Mouse (Mus musculus): ENCODE measurements around the gene Cd27. TPM values are rescaled to one million over a fixed set of nuclear protein-coding genes. Genes with fewer than 3 reads are reported as not detected.

The Cd27 gene
- polyA plus RNA-seq, 1 experiment from 2014 or later, result 3.0 TPM

DNA sequence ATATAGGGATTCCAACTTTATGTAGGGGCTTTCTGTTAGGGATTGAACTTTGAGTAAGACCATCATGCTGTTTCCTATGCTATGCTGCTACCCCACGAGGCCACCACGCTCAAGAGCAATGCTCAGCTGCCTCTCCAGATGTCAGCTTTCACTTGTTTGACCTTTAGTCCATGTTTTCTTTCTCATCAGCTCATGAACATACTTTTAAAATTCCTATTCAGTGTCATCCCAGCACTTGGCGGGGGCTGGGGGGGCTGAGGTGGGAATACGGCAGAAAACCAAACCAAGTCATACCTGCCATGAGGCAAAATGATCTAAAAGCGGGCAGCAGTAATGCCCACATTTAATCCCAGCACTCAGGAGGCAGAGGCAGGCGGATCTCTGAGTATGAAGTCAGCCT, 23.7 kb downstream of the Cd27 start:
- Histone ChIP-seq H3K4me2 (no peak overlapping the region), H3K36me3 (no peaks in the 10 kb centered on the region), H3K9ac (replicated peaks) (no peak overlapping the region), H3K27me3 (peaks cover 11% of the 10 kb centered on the region), H3K9me3 (no peaks in the 10 kb centered on the region), H3K4me3 (replicated peaks) (no peak overlapping the region), H3K27ac (no peak overlapping the region), H3K4me1 (replicated peaks) (peaks cover 6% of the 10 kb centered on the region; the same call in 1 of the 2 replicates)
- no peak for ATAC-seq (ENCODE audit: insufficient number of reproducible peaks, insufficient read depth, low FRiP score, low TSS enrichment, low read depth)
- 74% methylated on average over 6 of the region's 6 CpGs for WGBS

DNA sequence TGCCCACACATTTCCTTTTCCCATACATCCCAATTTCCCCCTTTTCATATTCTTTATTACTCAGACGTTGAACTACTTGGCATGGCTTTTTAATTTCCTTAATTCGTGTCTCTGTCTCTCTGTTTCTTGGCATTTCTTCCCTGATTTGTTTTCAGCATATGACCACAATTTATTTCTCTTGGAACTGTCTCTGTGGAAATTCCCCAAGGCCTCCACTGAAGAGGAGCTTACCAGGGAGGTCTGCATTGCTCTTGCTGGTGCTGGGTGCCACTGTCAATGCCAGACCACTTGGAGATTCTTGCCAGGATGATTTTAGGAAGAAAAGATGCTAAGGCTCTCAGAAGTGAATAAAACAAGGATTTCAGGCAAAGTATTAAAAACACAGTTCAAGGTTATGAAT, 24.2 kb downstream of the Cd27 start:
- H3K27me3 ChIP-seq, result peaks cover 11% of the 10 kb centered on the region
- WGBS, result 38% methylated on average over 2 of the region's 2 CpGs
- no peak overlapping the region for H3K9ac ChIP-seq (replicated peaks)
- peaks cover 6% of the 10 kb centered on the region; the same call in 1 of the 2 replicates for H3K4me1 ChIP-seq (replicated peaks)
- H3K27ac ChIP-seq, result no peak overlapping the region
- no peak overlapping the region for H3K4me3 ChIP-seq (replicated peaks)
- no peak for ATAC-seq (ENCODE audit: insufficient number of reproducible peaks, insufficient read depth, low FRiP score, low TSS enrichment, low read depth)
- no peak overlapping the region for H3K4me2 ChIP-seq
- no peaks in the 10 kb centered on the region for H3K9me3 ChIP-seq
- no peaks in the 10 kb centered on the region for H3K36me3 ChIP-seq

DNA sequence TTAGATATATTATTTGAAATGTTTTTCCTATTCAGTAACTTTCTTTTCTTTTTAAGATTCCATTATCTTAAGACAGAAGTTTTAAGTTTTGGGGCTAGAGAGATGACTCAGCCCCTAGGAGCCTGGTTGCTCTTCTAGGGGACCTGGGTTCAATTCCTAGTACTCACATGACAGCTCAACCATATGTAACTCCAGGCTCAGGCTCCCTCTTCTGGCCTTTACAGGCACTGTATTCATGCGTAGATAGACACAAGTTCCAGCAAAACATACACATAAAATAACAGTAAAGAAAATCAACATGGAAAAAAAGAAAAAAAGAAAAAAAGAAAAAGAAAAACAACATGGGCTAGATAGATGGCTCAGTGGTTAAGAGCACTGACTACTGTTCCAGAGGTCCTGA, 26.4 kb downstream of the Cd27 start:
- no peak overlapping the region for H3K27ac ChIP-seq
- H3K9me3 ChIP-seq, result no peaks in the 10 kb centered on the region
- no peaks in the 10 kb centered on the region for H3K4me1 ChIP-seq (replicated peaks)
- H3K9ac ChIP-seq (replicated peaks), result no peak overlapping the region
- 89% methylated on average over 1 of the region's 1 CpGs for WGBS
- H3K4me2 ChIP-seq, result no peak overlapping the region
- H3K27me3 ChIP-seq, result peaks cover 11% of the 10 kb centered on the region
- ATAC-seq (ENCODE audit: insufficient number of reproducible peaks, insufficient read depth, low FRiP score, low TSS enrichment, low read depth), result no peak
- H3K36me3 ChIP-seq, result no peaks in the 10 kb centered on the region
- H3K4me3 ChIP-seq (replicated peaks), result no peak overlapping the region

DNA sequence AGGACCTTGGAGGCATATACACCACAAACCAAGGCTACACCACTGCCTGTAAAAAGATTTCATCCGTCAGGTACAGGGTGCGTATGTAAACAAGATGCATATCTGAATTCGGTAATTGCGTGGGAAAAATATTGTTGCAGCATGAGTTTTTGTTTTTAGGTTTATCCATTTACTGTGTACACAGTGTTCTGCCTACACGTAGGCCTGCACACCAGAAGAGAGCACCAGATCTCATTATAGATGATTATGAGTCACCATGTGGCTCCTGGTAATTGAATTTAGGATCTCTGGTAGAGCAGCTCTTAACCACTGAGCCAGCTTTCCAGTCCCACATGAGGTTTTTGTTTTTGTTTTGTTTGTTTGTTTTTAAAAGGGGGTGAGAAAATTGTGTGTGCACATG, 39.6 kb downstream of the Cd27 start:
- WGBS, result 82% methylated on average over 5 of the region's 5 CpGs
- ATAC-seq (ENCODE audit: insufficient number of reproducible peaks, insufficient read depth, low FRiP score, low TSS enrichment, low read depth), result no peak
- Histone ChIP-seq H3K4me1 (replicated peaks) (peaks cover 5% of the 10 kb centered on the region), H3K9me3 (no peaks in the 10 kb centered on the region), H3K4me3 (replicated peaks) (no peak overlapping the region), H3K36me3 (peaks cover 26% of the 10 kb centered on the region), H3K4me2 (no peak overlapping the region), H3K27ac (no peak overlapping the region), H3K27me3 (no peaks in the 10 kb centered on the region), H3K9ac (replicated peaks) (no peak overlapping the region)

DNA sequence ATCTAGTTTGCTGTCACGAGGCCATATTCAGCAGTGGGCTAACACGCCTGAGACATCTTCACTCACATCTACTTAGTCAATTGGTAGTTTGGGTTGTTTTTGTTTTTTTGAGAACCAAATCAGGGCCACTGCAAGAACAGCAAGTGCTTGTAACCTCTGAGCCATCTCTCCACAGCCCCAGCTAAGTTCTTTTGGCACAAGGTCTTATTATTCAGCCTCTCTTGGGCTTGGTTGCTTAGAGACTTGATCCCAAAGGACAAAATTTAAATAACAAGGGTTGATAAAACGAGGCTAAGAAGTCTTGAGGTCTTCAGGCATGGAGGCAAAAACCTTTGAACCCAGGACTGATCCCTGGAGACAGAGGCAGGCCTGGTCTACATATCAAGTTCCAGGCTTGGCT, 40.5 kb downstream of the Cd27 start:
- Histone ChIP-seq H3K27ac (no peak overlapping the region), H3K9ac (replicated peaks) (no peak overlapping the region), H3K4me1 (replicated peaks) (peaks cover 5% of the 10 kb centered on the region), H3K27me3 (no peaks in the 10 kb centered on the region), H3K9me3 (no peaks in the 10 kb centered on the region), H3K4me2 (no peak overlapping the region), H3K4me3 (replicated peaks) (no peak overlapping the region), H3K36me3 (peaks cover 26% of the 10 kb centered on the region)
- WGBS, result 72% methylated on average over 3 of the region's 3 CpGs
- no peak for ATAC-seq (ENCODE audit: insufficient number of reproducible peaks, insufficient read depth, low FRiP score, low TSS enrichment, low read depth)

DNA sequence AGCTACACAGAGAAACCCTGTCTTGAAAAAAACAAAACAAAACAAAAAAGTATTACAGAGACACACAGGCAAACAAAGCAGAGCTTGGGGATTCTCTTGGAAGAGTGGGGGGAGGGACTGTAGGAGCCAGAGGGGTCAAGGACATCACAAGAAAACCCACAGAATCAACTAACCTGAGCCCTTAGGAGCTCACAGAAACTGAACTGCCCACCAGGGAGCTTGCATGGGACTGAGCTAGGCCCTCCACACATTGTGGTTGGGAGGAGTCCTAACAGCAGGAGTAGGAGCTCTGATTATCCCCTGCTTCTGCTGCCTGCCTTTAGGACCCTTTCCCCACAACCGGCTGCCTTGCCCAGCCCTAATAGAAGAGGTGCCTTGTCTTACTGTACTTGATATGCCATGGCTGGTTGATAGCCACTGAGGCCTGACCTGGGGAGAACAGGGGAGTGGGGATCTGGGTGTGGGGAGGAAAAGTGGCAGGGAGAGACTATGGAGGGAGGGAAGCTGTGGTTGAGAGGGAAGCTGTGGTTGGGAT, 41.2 kb downstream of the Cd27 start:
- peaks cover 5% of the 10 kb centered on the region for H3K4me1 ChIP-seq (replicated peaks)
- H3K4me3 ChIP-seq (replicated peaks), result no peak overlapping the region
- H3K9ac ChIP-seq (replicated peaks), result no peak overlapping the region
- peaks cover 26% of the 10 kb centered on the region for H3K36me3 ChIP-seq
- no peaks in the 10 kb centered on the region for H3K9me3 ChIP-seq
- no peak overlapping the region for H3K27ac ChIP-seq
- no peaks in the 10 kb centered on the region for H3K27me3 ChIP-seq
- 59% methylated on average over 1 of the region's 1 CpGs for WGBS
- H3K4me2 ChIP-seq, result no peak overlapping the region
- no peak for ATAC-seq (ENCODE audit: insufficient number of reproducible peaks, insufficient read depth, low FRiP score, low TSS enrichment, low read depth)

DNA sequence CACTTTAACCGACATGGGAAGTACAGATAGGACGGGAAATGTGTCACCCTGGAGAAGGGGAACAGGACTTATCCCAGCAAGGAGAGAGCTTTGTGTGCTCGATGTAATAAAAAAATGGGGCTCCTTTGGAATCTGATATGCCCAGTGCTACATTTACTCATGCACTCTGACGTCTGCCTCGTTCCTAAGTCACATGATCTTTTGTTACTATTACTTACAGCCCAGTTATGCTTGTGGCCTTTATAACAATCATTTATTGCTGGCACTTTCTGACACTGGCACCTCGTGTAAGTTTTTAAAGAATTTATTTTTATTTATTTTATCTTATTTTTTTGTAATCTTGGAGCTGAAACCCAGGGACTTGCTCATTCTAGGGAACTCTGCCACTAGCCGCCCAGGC, 43.4 kb downstream of the Cd27 start:
- Histone ChIP-seq H3K9ac (replicated peaks) (no peak overlapping the region), H3K4me1 (replicated peaks) (peaks cover 5% of the 10 kb centered on the region), H3K4me3 (replicated peaks) (peak overlapping the region; percentile 3; the same call in 1 of the 2 replicates), H3K27me3 (no peaks in the 10 kb centered on the region), H3K36me3 (peaks cover 39% of the 10 kb centered on the region), H3K9me3 (no peaks in the 10 kb centered on the region), H3K4me2 (peak overlapping the region; percentile 79), H3K27ac (no peak overlapping the region)
- no peak for ATAC-seq (ENCODE audit: insufficient number of reproducible peaks, insufficient read depth, low FRiP score, low TSS enrichment, low read depth)
- 71% methylated on average over 7 of the region's 7 CpGs for WGBS

DNA sequence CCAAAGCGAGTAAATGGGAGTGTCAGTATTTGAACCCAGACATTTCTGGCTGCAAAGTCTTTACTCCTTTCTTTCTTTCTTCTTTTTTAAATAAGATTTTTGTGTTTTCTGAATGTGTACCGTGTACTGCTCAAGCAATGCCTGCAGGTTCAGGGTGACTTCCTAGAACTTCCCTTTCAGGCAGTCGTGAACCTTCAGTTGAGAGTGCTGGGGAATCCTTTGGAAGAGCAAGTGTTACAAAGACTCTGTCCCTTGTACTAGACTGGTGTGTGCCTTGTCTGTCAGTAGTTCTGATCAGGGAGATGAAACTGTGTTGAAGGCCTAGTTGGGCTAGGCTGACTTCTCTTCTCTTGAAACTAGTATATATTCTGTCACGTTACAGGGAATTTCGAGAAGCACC, 44.0 kb downstream of the Cd27 start:
- WGBS, result 43% methylated on average over 5 of the region's 5 CpGs
- peaks cover 44% of the 10 kb centered on the region for H3K36me3 ChIP-seq
- H3K9me3 ChIP-seq, result no peaks in the 10 kb centered on the region
- ATAC-seq (ENCODE audit: insufficient number of reproducible peaks, insufficient read depth, low FRiP score, low TSS enrichment, low read depth), result no peak
- H3K27ac ChIP-seq, result peak overlapping the region; percentile 99
- no peaks in the 10 kb centered on the region for H3K27me3 ChIP-seq
- peak overlapping the region; percentile 79 for H3K9ac ChIP-seq (replicated peaks)
- H3K4me2 ChIP-seq, result peak overlapping the region; percentile 79
- H3K4me3 ChIP-seq (replicated peaks), result peak overlapping the region; percentile 70
- peaks cover 5% of the 10 kb centered on the region for H3K4me1 ChIP-seq (replicated peaks)

DNA sequence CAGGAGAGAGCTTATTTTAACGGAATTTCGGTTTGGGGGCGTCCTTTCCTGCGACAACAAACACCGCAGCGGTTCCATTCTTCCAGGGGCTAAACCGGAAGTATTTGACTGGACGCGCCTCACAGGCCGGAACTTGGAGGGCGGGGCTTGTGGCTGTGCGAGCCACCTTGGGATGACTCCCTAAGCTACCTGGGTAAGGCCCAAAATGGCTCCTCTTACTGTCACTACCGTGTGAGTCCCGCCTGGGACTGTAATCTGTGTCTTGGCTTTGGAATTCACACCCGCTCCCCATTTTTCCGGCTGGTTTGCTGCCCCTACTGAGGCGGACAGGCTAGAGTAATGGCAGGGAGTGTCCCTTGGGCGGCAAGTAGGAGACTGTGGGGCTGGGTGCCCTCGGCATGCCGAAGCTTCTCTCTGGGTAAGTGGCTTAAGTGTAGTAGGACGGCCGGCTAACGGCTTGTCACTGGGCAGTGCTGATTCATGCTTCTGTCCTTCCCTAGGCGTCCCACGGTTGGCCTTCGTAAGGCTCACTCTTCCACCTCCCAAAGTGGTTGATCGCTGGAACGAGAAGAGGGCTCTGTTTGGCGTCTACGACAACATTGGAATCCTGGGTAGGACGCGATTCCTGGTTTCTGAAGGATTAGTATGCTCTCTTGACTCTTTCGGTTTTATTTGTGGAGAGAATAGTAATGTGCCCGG, 44.6 kb downstream of the Cd27 start:
- ATAC-seq (ENCODE audit: insufficient number of reproducible peaks, insufficient read depth, low FRiP score, low TSS enrichment, low read depth), result peak; percentile 94
- no peaks in the 10 kb centered on the region for H3K27me3 ChIP-seq
- peak overlapping the region; percentile 79 for H3K4me2 ChIP-seq
- H3K36me3 ChIP-seq, result peaks cover 51% of the 10 kb centered on the region
- no peaks in the 10 kb centered on the region for H3K9me3 ChIP-seq
- peak overlapping the region; percentile 70 for H3K4me3 ChIP-seq (replicated peaks)
- H3K9ac ChIP-seq (replicated peaks), result peak overlapping the region; percentile 79
- peak overlapping the region; percentile 99 for H3K27ac ChIP-seq
- WGBS, result under 1% methylated on average over 34 of the region's 34 CpGs
- peaks cover 5% of the 10 kb centered on the region for H3K4me1 ChIP-seq (replicated peaks)

DNA sequence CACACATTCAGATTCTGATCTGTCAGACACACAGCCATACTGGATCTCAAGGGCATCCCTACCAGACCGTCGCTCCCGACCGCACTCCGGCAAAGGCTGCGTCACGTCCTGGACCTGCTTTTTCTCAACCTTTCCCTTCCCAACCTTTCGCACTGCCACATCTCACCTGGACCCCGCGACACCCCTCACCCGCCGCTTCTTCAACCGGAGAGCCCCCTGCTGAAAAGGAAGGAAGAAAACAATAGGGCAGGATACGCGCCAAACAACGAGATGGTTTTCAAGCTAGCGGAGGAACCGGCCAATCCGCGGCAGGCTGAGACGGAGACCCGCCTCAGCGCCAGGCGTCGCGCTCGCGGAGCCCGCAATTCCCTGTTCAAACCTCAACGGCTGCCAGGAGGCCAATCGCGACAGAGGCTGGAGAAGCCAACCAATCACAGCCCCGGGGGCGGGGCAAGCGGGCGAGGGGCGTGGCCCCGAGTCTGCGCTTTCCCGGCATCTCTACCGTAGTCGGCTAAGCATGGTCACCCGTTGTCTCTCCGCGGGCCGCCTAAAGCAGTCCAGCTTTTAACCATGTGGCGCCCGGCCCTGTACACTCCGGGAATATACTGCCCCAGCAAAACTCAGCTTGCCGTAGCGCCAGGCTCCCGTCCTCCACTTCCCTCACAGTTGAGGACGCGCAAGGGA, 45.3 kb downstream of the Cd27 start, which contains the start of the genes Ncapd2 and Mrpl51:
Ncapd2 (minus strand) TSS at position 370 of the 684 bp plus-strand sequence.
Mrpl51 (plus strand) TSS at position 470 of the 684 bp plus-strand sequence.
- Histone ChIP-seq H3K4me1 (replicated peaks) (peaks cover 5% of the 10 kb centered on the region), H3K27me3 (no peaks in the 10 kb centered on the region), H3K4me2 (peak within 1 kb of the TSS; percentile 79), H3K9ac (replicated peaks) (peak within 1 kb of the TSS; percentile 79), H3K36me3 (peaks cover 58% of the 10 kb centered on the region), H3K9me3 (no peaks in the 10 kb centered on the region), H3K4me3 (replicated peaks) (peak within 1 kb of the TSS; percentile 70), H3K27ac (peak within 1 kb of the TSS; percentile 99)
- under 1% methylated on average over 54 of the region's 54 CpGs for WGBS
- ATAC-seq (ENCODE audit: insufficient number of reproducible peaks, insufficient read depth, low FRiP score, low TSS enrichment, low read depth), result peak; percentile 96

DNA sequence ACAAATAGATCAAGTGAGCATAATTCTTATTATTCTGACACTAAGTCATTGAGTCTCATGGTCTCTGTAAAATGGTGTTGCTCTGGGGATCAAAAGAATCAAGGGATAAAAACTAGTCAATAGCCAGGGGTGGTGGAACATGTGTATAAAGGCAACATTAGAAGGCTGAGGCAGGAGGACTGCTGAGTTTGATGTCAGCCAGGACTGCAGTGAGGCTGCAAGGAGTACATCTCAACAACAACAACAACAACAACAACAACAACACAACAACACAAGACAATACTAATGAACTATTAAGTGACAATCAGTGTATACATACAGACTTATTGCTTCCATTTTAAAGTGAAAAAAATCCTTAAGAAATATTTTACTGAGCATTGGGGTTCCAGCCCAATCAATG, 46.0 kb downstream of the Cd27 start:
- Histone ChIP-seq H3K36me3 (peaks cover 63% of the 10 kb centered on the region), H3K27ac (peak overlapping the region; percentile 99; the same call in 1 of the 2 replicates), H3K4me3 (replicated peaks) (peak overlapping the region; percentile 70), H3K27me3 (no peaks in the 10 kb centered on the region), H3K9me3 (no peaks in the 10 kb centered on the region), H3K4me2 (peak overlapping the region; percentile 79), H3K9ac (replicated peaks) (peak overlapping the region; percentile 72), H3K4me1 (replicated peaks) (peaks cover 5% of the 10 kb centered on the region)
- ATAC-seq (ENCODE audit: insufficient number of reproducible peaks, insufficient read depth, low FRiP score, low TSS enrichment, low read depth), result no peak

Data from limb, embryonic 12.5 days (tissue).